Mouse (Mus musculus): ENCODE measurements at regions not wholly inside any gene's neighbourhood (a gene's known extent, or its start where the extent isn't known, plus 50 kb on each side); places are given as distances from the start of the nearest gene placed in this dataset.

DNA sequence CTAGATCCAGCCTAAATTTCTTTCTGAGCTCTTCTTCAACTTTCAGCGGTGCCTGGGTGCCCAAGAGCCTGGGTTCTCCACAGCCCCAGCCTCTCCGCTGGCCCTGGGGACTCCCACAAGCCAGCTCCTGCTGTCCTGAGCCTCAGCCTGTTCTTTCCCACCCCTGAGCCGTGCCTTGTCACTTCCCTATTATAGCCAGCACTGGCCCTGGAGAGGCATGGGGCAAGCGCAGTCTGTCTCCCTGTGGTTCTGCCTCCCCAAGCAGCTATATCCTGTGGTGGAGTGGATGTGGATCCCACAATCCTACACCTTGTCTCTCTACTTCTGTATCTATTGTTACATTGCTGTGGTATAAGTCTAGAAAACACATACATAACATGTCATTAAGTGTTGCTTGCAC, 128.6 kb upstream of the Hgf start:
- DNase-seq = no peak

DNA sequence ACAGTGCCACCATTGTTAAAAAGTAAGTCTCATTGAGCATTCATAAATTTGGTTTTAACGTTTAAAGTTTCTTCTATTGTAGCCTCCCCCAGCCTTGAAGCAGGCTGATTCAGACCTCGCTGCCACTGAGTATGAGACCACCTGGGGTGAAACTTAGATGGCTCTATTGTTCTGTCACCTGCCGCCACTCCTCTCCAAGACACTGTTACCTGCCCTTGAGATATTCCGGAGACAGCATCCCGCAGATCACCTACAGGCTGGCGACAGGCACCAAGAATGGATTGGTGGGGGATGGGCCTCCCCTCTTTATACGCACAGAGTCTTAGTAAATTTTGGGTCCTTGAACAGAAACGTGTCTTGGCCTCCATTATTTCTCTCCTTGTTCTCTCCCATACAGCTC, 128.0 kb upstream of the Hgf start:
- no peak for DNase-seq

DNA sequence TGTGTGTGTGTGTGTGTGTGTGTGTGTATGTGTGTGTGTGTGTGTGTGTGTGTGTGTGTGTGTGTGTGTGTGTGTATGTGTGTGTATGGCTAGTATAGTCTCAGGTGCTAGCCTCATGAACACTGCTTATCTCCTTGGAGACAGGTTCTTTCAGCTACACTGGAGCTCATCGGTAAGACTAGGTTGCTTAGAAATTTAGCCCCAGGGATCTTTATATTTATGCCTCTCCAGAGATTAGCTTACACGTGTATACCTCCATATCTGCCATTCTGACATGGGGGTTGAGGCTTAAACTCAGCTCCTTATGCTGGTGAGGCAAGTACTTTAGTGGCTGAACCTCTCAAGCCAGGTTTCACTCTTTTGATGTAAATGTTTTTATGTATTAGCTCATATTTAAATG, 127.0 kb upstream of the Hgf start:
- DNase-seq = no peak

- no peak for DNase-seq
These were observed 118.7 kb upstream of the Hgf start for GRCm38 (mm10) chr5:16434586-16434985.

- DNase-seq = no peak
These were observed 108.2 kb upstream of the Hgf start for GRCm38 (mm10) chr5:16445056-16445455.

- no peak for DNase-seq
These were observed 106.3 kb upstream of the Hgf start for GRCm38 (mm10) chr5:16446977-16447376.

DNA sequence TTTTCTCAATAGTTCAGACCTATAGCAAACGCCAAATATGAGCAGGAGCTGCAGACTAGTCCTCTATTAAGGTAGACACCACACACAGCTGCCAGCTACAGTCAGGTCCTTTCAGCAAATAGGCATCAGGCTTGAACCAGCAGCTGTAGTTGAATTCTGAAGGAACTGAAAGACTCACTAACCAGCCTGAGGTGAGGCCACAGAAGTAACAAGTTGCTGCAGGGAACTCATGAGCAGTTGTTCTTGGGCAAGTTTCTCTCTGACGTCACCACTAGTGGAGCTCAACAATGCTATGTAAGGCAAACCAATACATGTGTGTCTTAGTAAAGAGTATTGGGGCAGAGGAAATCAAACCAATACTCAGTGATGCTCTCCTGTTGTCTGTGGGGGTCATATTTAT, 91.5 kb upstream of the Hgf start:
- DNase-seq = no peak

GRCm38 (mm10) chr5:16466266-16466665, 87.0 kb upstream of the Hgf start:
- no peak for DNase-seq

GRCm38 (mm10) chr5:16468560-16468959, 84.7 kb upstream of the Hgf start:
- DNase-seq = no peak

DNA sequence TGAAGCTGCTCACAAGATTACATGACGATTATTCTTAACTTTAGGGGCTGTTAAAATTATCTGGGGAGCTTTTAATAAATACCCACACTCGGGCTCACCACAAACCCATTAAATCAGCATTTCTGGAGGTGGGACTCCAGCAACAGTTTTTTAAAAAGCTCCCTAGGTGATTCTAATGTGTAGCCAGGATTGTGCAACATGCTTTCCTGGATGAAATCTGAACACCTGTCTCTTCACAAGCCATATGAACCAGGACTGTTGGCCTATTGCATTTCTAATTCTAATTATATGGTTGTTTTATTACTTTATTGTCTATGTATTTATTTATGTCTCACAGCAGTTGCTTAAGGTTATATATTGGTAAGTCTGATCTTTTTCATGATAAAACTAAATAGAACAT, 84.1 kb upstream of the Hgf start:
- DNase-seq = no peak

DNA sequence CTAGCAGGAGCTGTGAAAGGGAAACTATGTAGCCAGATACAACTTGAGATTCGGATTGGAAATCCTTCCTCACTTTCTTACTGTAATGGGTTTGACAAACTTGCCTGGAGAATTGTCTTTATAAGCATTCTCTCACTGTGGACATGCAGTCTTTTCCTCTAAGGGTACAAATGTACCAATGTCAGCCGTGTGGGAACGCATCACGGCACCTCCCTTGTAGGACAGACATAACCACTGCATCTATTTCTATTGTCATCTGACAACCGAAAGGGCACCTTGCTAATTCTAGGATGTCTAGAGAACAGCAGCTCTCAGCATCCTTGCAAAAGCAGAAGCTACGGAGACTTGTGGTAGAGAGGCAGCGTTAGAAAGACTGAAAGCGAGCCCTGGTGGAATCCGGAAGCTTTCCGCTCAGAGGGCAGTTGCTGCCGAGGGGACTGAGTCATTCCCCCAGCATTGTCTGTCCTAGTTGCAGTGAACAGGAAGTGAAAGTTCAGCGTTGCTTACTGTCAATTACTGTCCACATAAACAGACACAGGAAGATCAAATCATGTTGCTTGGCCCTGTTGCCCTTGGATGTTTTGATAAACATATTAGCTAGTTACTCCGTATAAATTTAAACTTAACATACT, 83.5 kb upstream of the Hgf start:
- DNase-seq = peak; percentile 51

DNA sequence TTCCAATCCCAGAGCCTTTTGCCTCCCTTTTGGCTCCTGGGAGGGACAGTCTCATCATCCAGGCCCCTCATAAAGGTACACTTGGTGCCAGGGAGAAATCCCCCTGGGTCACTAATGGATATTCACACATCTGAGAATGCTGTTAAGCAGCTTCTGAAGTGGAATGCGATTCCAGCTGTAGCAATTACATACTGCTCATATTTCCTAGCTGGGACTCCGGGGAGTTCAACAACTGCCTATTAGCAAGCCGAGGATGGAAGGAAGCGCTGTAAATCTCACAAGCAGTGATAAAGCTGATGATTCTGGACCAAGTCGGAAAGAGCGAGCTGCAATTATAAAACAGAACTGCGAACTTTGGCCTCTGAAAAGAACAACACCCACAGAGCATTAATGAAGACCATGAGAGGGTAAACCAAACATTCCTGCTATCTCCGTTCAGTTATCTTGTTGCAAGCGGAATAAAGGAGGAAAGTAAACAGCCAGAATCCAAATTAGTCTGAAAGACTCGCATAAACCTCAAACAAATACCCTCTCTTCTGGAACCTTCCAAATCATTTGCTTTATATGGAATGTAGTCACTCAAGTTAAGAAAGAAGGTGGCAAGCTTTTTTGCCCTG, 82.8 kb upstream of the Hgf start:
- no peak for DNase-seq

DNA sequence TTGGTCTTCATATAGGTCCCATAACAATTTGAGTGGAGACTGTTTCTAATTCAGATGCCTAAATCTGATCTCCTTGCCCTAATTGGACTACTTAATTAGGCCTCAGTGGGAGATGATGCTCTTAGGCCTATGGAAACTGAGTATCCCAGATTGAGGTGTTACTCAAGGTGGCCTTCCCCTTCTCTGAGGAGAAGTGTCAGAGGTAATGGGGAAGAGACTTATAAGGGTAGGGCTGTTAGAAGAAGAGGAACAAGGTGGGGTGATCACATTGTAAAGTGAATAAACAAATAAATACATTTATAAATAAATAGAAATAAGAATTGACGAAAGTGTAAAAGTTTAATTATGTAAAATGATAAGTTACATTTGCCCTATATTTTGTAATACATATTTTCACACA, 65.3 kb upstream of the Hgf start:
- DNase-seq = no peak

DNA sequence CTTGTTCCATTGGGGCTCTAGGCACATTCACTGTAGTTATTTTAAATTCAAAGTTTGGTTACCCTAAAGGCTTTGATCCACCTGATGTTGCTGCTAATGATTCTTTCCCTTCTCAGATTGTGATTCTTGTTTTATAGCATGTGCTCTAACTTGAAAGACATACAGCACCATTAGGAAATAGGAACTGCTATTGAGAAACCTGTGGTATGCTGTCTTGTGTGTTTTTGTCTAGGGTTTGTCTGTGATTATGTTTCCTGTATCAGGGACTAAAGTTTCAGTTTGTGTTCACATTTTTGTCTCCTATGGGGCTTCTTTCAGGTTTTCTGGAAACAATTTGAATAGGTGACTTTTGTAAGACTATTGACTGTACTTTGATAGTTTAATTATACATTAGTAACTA, 63.5 kb upstream of the Hgf start:
- DNase-seq = no peak

DNA sequence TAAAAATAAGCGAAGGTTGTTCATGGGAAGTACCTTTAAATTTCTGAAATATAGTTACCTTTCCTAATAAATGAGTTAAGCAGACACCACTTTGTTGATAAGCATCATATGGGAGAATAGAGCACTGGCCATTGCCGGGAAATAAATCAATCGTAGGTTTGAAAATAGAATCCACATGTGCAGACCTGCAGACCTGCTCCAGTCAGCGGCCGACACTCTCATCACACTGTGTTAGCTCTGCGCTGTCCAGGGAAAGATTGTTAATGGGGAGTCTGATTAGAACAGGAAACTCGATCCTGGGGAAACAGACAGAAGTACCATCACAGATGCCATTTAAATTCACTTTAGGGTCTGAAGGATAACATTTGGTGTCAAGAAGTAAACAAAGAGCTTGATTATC, 53.4 kb upstream of the Hgf start:
- no peak for DNase-seq
